Mouse (Mus musculus) small intestine, adult 2 months (tissue): ENCODE results near the gene Zdhhc4. TPM values are rescaled to one million over a fixed set of nuclear protein-coding genes. Genes with fewer than 3 reads are reported as not detected.

Source experiments
- H3K27ac ChIP-seq: fragments of 200-500 bp; 2 replicates; pipeline ENCODE4 v1.5.1; 2012; ENCODE audit warnings: low read depth, low read length, control low read depth, inconsistent platforms; ENCODE audit not compliant: insufficient read depth
- H3K27me3 ChIP-seq: fragments of 200-500 bp; 2 replicates; pipeline ENCODE4 v1.6.1; 2012; ENCODE audit warnings: mild to moderate bottlenecking, moderate library complexity, low read length, inconsistent platforms; ENCODE audit not compliant: control insufficient read depth, insufficient read depth
- H3K36me3 ChIP-seq: fragments of 200-500 bp; 2 replicates; pipeline ENCODE4 v1.6.1; 2012; ENCODE audit warnings: mild to moderate bottlenecking, low read length, control low read depth, inconsistent platforms; ENCODE audit not compliant: control insufficient read depth, insufficient read depth
- H3K4me1 ChIP-seq: fragments of 200-500 bp; 2 replicates; pipeline ENCODE4 v1.6.1; 2012; ENCODE audit warnings: low read length, inconsistent platforms, mixed read lengths; ENCODE audit not compliant: control insufficient read depth, insufficient read depth, insufficient read length
- H3K4me3 ChIP-seq: fragments of 200-500 bp; 2 replicates; pipeline ENCODE4 v1.5.1; 2012; ENCODE audit warnings: low read depth, mild to moderate bottlenecking, control low read depth, inconsistent platforms, low read length, moderate library complexity
- CTCF ChIP-seq: fragments of 200-500 bp; IDR thresholded peaks from 2 replicates; pipeline ENCODE4 v1.5.1; 2012; ENCODE audit warnings: low read depth, mild to moderate bottlenecking, control low read depth, inconsistent platforms, low read length, moderate library complexity, mixed read lengths; ENCODE audit not compliant: insufficient replicate concordance, insufficient read length; ENCODE audit errors: extremely low read depth
- POLR2A ChIP-seq: fragments of 200-500 bp; IDR thresholded peaks from 2 replicates; pipeline ENCODE4 v1.6.1; 2012; ENCODE audit warnings: low read depth, mild to moderate bottlenecking, control low read depth, inconsistent platforms, low read length, moderate library complexity
- WGBS: fragments of 180-500 bp; shearing (Covaris S2); methylation state at CpG from one replicate; pipeline ENCODE4 v1.1.7; 2018; 5-methylcytosine and 5-hydroxymethylcytosine counted together
- polyA plus RNA-seq: library from polyadenylated mRNA; depleted of rRNA; stranded (reverse); fragments of >200 nt; gene quantifications from 2 replicates; pipeline ENCODE4 v1.2.3, GENCODE M21; 2012

Zdhhc4 gene
- polyA plus RNA-seq, 1 experiment: 44.6 TPM

GRCm38 (mm10) chr5:143356686-143357388 is 27.8 kb upstream of the Zdhhc4 start, which contains the start of gene Grid2ip:
Gene Grid2ip, plus strand, starts transcription at chr5:143357338.
- Histone ChIP-seq H3K4me3 (no peak within 1 kb of the TSS), H3K4me1 (no peaks in the 10 kb centered on the region), H3K27ac (no peak within 1 kb of the TSS), H3K36me3 (no peaks in the 10 kb centered on the region), H3K27me3 (peaks cover 15% of the 10 kb centered on the region)
- WGBS: 24% methylated on average over 17 of the region's 17 CpGs
- no peak for TF ChIP-seq POLR2A
- TF ChIP-seq CTCF: no peak

- Histone ChIP-seq H3K27ac (no peak overlapping the region), H3K36me3 (no peaks in the 10 kb centered on the region), H3K27me3 (peaks cover 15% of the 10 kb centered on the region), H3K4me1 (no peaks in the 10 kb centered on the region), H3K4me3 (no peak overlapping the region)
- no peak for TF ChIP-seq POLR2A
- TF ChIP-seq CTCF: no peak
- 39% methylated on average over 5 of the region's 5 CpGs for WGBS
Measured at GRCm38 (mm10) chr5:143356017-143356416, 27.0 kb upstream of the Zdhhc4 start.

- Histone ChIP-seq H3K4me3 (no peak overlapping the region), H3K36me3 (no peaks in the 10 kb centered on the region), H3K27me3 (no peaks in the 10 kb centered on the region), H3K27ac (no peak overlapping the region), H3K4me1 (no peaks in the 10 kb centered on the region)
- TF ChIP-seq POLR2A (no peak), CTCF (no peak)
- WGBS: 58% methylated on average over 8 of the region's 8 CpGs
Measured at GRCm38 (mm10) chr5:143346367-143346766, 17.3 kb upstream of the Zdhhc4 start.

GRCm38 (mm10) chr5:143339603-143340002 is 10.5 kb upstream of the Zdhhc4 start:
- WGBS: 42% methylated on average over 6 of the region's 6 CpGs
- TF ChIP-seq CTCF (no peak), POLR2A (no peak)
- no peaks in the 10 kb centered on the region for H3K36me3 ChIP-seq
- no peak overlapping the region for H3K27ac ChIP-seq
- H3K4me3 ChIP-seq: no peak overlapping the region
- H3K4me1 ChIP-seq: no peaks in the 10 kb centered on the region
- H3K27me3 ChIP-seq: no peaks in the 10 kb centered on the region

GRCm38 (mm10) chr5:143336559-143336958 is 7.5 kb upstream of the Zdhhc4 start:
- Histone ChIP-seq H3K36me3 (no peaks in the 10 kb centered on the region), H3K4me3 (no peak overlapping the region), H3K4me1 (no peaks in the 10 kb centered on the region), H3K27me3 (no peaks in the 10 kb centered on the region), H3K27ac (no peak overlapping the region)
- TF ChIP-seq CTCF (no peak), POLR2A (no peak)
- 61% methylated on average over 6 of the region's 6 CpGs for WGBS

GRCm38 (mm10) chr5:143335089-143335460 is 6.0 kb upstream of the Zdhhc4 start:
- TF ChIP-seq POLR2A (no peak), CTCF (no peak)
- no peaks in the 10 kb centered on the region for H3K36me3 ChIP-seq
- H3K4me3 ChIP-seq: no peak overlapping the region
- no peaks in the 10 kb centered on the region for H3K27me3 ChIP-seq
- WGBS: 42% methylated on average over 7 of the region's 7 CpGs
- no peaks in the 10 kb centered on the region for H3K4me1 ChIP-seq
- no peak overlapping the region for H3K27ac ChIP-seq

GRCm38 (mm10) chr5:143334418-143335088 is 5.5 kb upstream of the Zdhhc4 start:
- Histone ChIP-seq H3K4me3 (no peak overlapping the region), H3K27me3 (no peaks in the 10 kb centered on the region), H3K27ac (no peak overlapping the region), H3K4me1 (no peaks in the 10 kb centered on the region; the same call in 1 of the 2 replicates), H3K36me3 (no peaks in the 10 kb centered on the region)
- TF ChIP-seq POLR2A: no peak
- TF ChIP-seq CTCF: no peak
- WGBS: 52% methylated on average over 14 of the region's 14 CpGs

GRCm38 (mm10) chr5:143333872-143334271 is 4.8 kb upstream of the Zdhhc4 start:
- TF ChIP-seq CTCF (peak; percentile 57; the same call in 1 of the 2 replicates), POLR2A (no peak)
- Histone ChIP-seq H3K27ac (no peak overlapping the region), H3K4me1 (no peaks in the 10 kb centered on the region; the same call in 1 of the 2 replicates), H3K27me3 (no peaks in the 10 kb centered on the region), H3K4me3 (no peak overlapping the region), H3K36me3 (no peaks in the 10 kb centered on the region)
- 5% methylated on average over 5 of the region's 5 CpGs for WGBS
